Mouse (Mus musculus) small intestine, adult 2 months (tissue): ENCODE data around the gene E330017A01Rik. TPM values are rescaled to one million over a fixed set of nuclear protein-coding genes. Genes with fewer than 3 reads are reported as not detected.

Source experiments
- H3K27ac ChIP-seq: fragments of 200-500 bp; 2 replicates; pipeline ENCODE4 v1.5.1; 2012; ENCODE audit warnings: low read depth, low read length, control low read depth, inconsistent platforms; ENCODE audit not compliant: insufficient read depth
- H3K27me3 ChIP-seq: fragments of 200-500 bp; 2 replicates; pipeline ENCODE4 v1.6.1; 2012; ENCODE audit warnings: mild to moderate bottlenecking, moderate library complexity, low read length, inconsistent platforms; ENCODE audit not compliant: control insufficient read depth, insufficient read depth
- H3K36me3 ChIP-seq: fragments of 200-500 bp; 2 replicates; pipeline ENCODE4 v1.6.1; 2012; ENCODE audit warnings: mild to moderate bottlenecking, low read length, control low read depth, inconsistent platforms; ENCODE audit not compliant: control insufficient read depth, insufficient read depth
- H3K4me1 ChIP-seq: fragments of 200-500 bp; 2 replicates; pipeline ENCODE4 v1.6.1; 2012; ENCODE audit warnings: low read length, inconsistent platforms, mixed read lengths; ENCODE audit not compliant: control insufficient read depth, insufficient read depth, insufficient read length
- H3K4me3 ChIP-seq: fragments of 200-500 bp; 2 replicates; pipeline ENCODE4 v1.5.1; 2012; ENCODE audit warnings: low read depth, mild to moderate bottlenecking, control low read depth, inconsistent platforms, low read length, moderate library complexity
- CTCF ChIP-seq: fragments of 200-500 bp; IDR thresholded peaks from 2 replicates; pipeline ENCODE4 v1.5.1; 2012; ENCODE audit warnings: low read depth, mild to moderate bottlenecking, control low read depth, inconsistent platforms, low read length, moderate library complexity, mixed read lengths; ENCODE audit not compliant: insufficient replicate concordance, insufficient read length; ENCODE audit errors: extremely low read depth
- POLR2A ChIP-seq: fragments of 200-500 bp; IDR thresholded peaks from 2 replicates; pipeline ENCODE4 v1.6.1; 2012; ENCODE audit warnings: low read depth, mild to moderate bottlenecking, control low read depth, inconsistent platforms, low read length, moderate library complexity
- WGBS: fragments of 180-500 bp; shearing (Covaris S2); methylation state at CpG from one replicate; pipeline ENCODE4 v1.1.7; 2018; 5-methylcytosine and 5-hydroxymethylcytosine counted together
- polyA plus RNA-seq: library from polyadenylated mRNA; depleted of rRNA; stranded (reverse); fragments of >200 nt; gene quantifications from 2 replicates; pipeline ENCODE4 v1.2.3, GENCODE M21; 2012; rRNA removed

E330017A01Rik gene
- not detected in 2 replicates for polyA plus RNA-seq

GRCm38 (mm10) chr16:58638689-58639175 lies at the start of gene E330017A01Rik:
Gene E330017A01Rik, minus strand, starts transcription at chr16:58638739.
- WGBS: 53% methylated on average over 3 of the region's 3 CpGs
- Histone ChIP-seq H3K27ac (no peak within 1 kb of the TSS), H3K4me1 (no peaks in the 10 kb centered on the region), H3K4me3 (no peak within 1 kb of the TSS), H3K36me3 (no peaks in the 10 kb centered on the region), H3K27me3 (no peaks in the 10 kb centered on the region)
- no peak for TF ChIP-seq CTCF
- TF ChIP-seq POLR2A: no peak

GRCm38 (mm10) chr16:58685548-58686537 lies 47.3 kb upstream of the E330017A01Rik start:
- H3K36me3 ChIP-seq: 0 out of 2 replicates have a peak, but pooled peaks cover 1% of the 10 kb centered on the region
- WGBS: 43% methylated on average over 20 of the region's 20 CpGs
- H3K4me1 ChIP-seq: peaks cover 6% of the 10 kb centered on the region; the same call in 1 of the 2 replicates
- peak overlapping the region; percentile 22; the same call in 1 of the 2 replicates for H3K27ac ChIP-seq
- no peaks in the 10 kb centered on the region for H3K27me3 ChIP-seq
- TF ChIP-seq POLR2A (no peak), CTCF (no peak)
- H3K4me3 ChIP-seq: no peak overlapping the region

- TF ChIP-seq CTCF (no peak), POLR2A (no peak)
- H3K4me1 ChIP-seq: no peaks in the 10 kb centered on the region
- H3K27ac ChIP-seq: no peak overlapping the region
- no peaks in the 10 kb centered on the region for H3K27me3 ChIP-seq
- no peak overlapping the region for H3K4me3 ChIP-seq
- 0 out of 2 replicates have a peak, but pooled peaks cover 5% of the 10 kb centered on the region for H3K36me3 ChIP-seq
Observed at GRCm38 (mm10) chr16:58684537-58684936, 46.0 kb upstream of the E330017A01Rik start.

GRCm38 (mm10) chr16:58683911-58684310 lies 45.4 kb upstream of the E330017A01Rik start:
- WGBS: 87% methylated on average over 4 of the region's 4 CpGs

GRCm38 (mm10) chr16:58682870-58683269 lies 44.3 kb upstream of the E330017A01Rik start:
- Histone ChIP-seq H3K27me3 (no peaks in the 10 kb centered on the region), H3K36me3 (peaks cover 10% of the 10 kb centered on the region; the same call in 1 of the 2 replicates), H3K4me3 (no peak overlapping the region), H3K4me1 (no peaks in the 10 kb centered on the region), H3K27ac (no peak overlapping the region)
- TF ChIP-seq CTCF (no peak), POLR2A (no peak)
- 75% methylated on average over 7 of the region's 7 CpGs for WGBS

More at GRCm38 (mm10) chr16:58683911-58684310, 45.4 kb upstream of the E330017A01Rik start:
- no peaks in the 10 kb centered on the region for H3K27me3 ChIP-seq
- H3K4me3 ChIP-seq: no peak overlapping the region
- H3K4me1 ChIP-seq: no peaks in the 10 kb centered on the region
- no peak overlapping the region for H3K27ac ChIP-seq
- TF ChIP-seq CTCF (no peak), POLR2A (no peak)
- H3K36me3 ChIP-seq: 0 out of 2 replicates have a peak, but pooled peaks cover 7% of the 10 kb centered on the region

- Histone ChIP-seq H3K27me3 (no peaks in the 10 kb centered on the region), H3K4me3 (no peak overlapping the region), H3K4me1 (no peaks in the 10 kb centered on the region), H3K36me3 (peaks cover 12% of the 10 kb centered on the region), H3K27ac (no peak overlapping the region)
- TF ChIP-seq POLR2A (no peak), CTCF (no peak)
- 93% methylated on average over 6 of the region's 6 CpGs for WGBS
Observed at GRCm38 (mm10) chr16:58682046-58682445, 43.5 kb upstream of the E330017A01Rik start.

GRCm38 (mm10) chr16:58678660-58679059 lies 40.1 kb upstream of the E330017A01Rik start:
- peaks cover 33% of the 10 kb centered on the region for H3K36me3 ChIP-seq
- peak; percentile 29; the same call in 1 of the 2 replicates for TF ChIP-seq CTCF
- TF ChIP-seq POLR2A: no peak
- no peaks in the 10 kb centered on the region for H3K4me1 ChIP-seq
- no peaks in the 10 kb centered on the region for H3K27me3 ChIP-seq
- WGBS: 64% methylated on average over 7 of the region's 7 CpGs
- no peak overlapping the region for H3K4me3 ChIP-seq
- no peak overlapping the region for H3K27ac ChIP-seq
